Mouse (Mus musculus): Measurements from ENCODE around the gene Ly6g6f.
A peak's percentile ranks its signal among the peaks of the same experiment; 100 is the strongest.
"Not testable (repeated sequence)": the region's sequence is repeated elsewhere in the genome, so short reads cannot be mapped to it uniquely, and the experiment has no call there.

Gene Ly6g6f

DNA sequence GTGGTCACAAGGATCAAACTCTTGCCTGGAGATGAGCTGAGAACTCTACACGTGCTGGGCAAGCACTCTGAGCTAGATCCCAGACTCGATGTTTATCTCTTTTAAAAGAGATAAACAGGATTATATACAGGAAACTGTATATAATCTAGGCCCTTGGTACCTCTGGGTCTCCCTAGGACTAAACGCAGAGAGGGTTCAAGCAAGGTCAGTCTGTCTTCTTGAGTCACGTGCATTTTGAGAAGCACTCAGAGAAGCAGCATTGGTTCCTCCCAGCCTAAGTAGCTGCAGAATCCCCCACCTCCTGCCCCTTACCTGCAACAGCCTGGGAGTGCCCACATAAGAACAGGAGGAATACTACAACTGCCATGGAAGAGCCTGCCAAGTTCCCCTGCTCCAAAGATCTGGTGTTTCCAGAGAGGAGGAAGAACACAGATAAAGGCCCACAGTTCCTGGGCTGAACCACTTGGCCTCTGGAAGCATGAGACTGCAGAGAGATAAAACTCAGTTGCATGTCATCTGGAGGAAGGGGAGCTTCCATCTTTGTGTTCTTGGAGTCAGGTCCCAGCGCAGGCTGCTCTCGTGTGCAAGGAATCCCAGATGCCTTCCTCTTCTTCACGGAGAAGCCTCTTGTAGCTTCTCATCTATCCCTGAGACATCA is at the start of gene Ly6g6f:
Ly6g6f (minus strand) TSS at position 403 of the 658 bp plus-strand sequence.
- DNase-seq (ENCODE audit: low spot score) = no peak

GRCm38 (mm10) chr17:35134801-35135590 is 49.6 kb upstream of the Ly6g6f start, which contains the start of gene Bag6:
Bag6 (plus strand) TSS chr17:35135178.
- DNase-seq (ENCODE audit: low spot score) = peak; percentile 96

DNA sequence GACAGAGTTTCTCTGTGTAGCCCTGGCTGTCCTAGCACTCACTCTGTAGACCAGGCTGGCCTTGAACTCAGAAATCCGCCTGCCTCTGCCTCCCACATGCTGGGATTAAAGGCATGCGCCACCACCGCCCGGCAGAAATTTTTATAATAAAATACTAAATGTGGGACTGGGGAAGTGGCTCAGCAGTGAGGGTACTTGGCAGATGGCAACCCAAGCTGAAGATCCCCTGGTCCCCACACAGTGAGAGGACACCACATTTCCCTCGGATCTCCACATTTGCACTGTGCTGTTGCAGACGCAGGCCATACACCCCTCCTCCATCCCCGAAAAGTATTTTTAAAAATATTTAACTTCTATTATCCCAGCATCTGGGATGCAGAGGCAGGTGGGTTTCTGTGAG is 48.1 kb upstream of the Ly6g6f start:
- DNase-seq (ENCODE audit: low spot score) = no peak

- no peak for DNase-seq (ENCODE audit: low spot score)
Measured at GRCm38 (mm10) chr17:35132174-35132560, 46.8 kb upstream of the Ly6g6f start.

GRCm38 (mm10) chr17:35131500-35132173 is 46.2 kb upstream of the Ly6g6f start, which contains the start of gene Apom:
Apom (minus strand) TSS chr17:35132050.
- DNase-seq (ENCODE audit: low spot score) = no peak

DNA sequence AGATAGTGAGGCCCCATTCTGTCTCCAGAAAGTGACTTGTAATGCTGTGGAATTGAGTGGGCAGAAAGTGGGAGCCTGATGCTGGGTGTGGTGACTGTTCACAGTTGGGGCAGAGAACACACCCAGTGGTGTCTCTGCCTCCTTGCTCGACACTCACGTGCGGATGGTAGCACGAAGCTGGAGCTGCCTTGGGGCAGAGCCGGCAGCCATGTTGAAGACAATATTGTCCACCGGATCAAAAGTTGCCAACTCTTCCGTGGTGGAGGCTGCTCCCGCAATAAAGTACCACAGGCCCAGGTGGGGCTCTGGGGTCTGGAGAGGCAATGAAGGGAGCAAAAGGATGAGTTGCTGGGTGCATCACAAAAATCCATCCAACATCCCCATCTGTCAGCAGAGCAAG is 45.6 kb upstream of the Ly6g6f start:
- no peak for DNase-seq (ENCODE audit: low spot score)

- DNase-seq (ENCODE audit: low spot score) = no peak
Measured at GRCm38 (mm10) chr17:35128996-35129395, 43.6 kb upstream of the Ly6g6f start.

DNA sequence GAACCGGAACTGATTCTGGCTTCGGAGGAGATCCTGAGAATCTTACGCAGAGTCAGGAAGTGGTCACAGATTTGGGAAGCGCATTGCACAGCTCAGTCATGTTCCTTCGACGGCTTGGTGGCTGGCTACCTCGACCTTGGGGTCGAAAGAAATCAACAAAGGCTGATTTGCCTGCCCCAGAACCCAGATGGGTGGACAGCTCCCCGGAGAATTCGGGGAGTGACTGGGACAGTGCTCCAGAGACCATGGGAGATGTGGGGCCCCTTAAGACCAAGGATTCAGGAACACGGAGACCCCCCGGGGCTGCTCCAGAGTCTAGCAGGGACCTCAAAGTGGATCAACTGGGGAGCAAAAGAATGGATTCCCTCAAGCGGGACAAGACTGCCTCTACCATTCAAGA is 41.6 kb upstream of the Ly6g6f start:
- DNase-seq (ENCODE audit: low spot score) = no peak

DNA sequence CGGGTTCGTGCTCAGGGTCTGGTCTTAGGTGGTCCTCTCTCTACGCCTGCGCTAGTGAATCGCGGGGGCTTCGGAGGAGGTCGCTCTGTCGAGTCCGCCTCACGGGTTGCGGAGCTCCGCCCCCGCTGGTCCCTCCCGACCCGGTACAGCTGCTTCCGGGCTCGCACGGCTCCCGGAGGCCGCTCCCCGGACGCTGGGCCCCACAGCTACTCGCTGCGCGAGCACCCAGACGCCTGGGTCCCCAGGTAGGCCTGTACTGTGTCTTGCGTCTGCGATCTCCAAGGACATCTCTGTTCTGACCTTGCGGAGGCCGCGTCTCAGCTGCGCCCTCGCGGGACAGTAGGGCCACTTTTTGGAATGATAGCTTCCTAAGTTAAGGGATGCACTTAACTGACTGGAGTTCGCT is 40.8 kb upstream of the Ly6g6f start, which contains the start of gene D17H6S53E:
D17H6S53E (plus strand) TSS at position 168 of the 406 bp plus-strand sequence.
- DNase-seq (ENCODE audit: low spot score) = peak; percentile 63

GRCm38 (mm10) chr17:35125578-35125977 is 40.2 kb upstream of the Ly6g6f start:
- no peak for DNase-seq (ENCODE audit: low spot score)

DNA sequence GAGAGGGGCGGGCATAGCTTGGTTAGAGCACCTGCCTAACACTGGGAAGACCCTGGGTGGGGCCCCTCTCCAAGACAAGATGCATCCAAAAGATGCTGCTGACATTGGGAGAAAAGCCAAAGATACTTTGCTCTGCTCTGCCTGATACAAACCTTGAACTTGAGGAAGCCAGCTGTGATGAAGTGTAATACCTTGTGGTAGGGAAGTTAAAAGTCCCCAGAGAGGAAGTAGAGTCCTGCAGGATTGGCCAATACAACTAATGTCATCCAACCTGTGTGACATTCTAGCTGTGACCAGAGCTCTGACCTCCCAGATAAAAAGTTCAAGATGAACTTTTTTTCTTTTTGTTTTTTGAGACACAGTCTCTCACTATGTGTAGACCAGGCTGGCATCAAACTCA is 39.7 kb upstream of the Ly6g6f start:
- DNase-seq (ENCODE audit: low spot score) = no peak

GRCm38 (mm10) chr17:35124261-35124896 is 39.0 kb upstream of the Ly6g6f start:
- not testable (repeated sequence) for DNase-seq (ENCODE audit: low spot score)

DNA sequence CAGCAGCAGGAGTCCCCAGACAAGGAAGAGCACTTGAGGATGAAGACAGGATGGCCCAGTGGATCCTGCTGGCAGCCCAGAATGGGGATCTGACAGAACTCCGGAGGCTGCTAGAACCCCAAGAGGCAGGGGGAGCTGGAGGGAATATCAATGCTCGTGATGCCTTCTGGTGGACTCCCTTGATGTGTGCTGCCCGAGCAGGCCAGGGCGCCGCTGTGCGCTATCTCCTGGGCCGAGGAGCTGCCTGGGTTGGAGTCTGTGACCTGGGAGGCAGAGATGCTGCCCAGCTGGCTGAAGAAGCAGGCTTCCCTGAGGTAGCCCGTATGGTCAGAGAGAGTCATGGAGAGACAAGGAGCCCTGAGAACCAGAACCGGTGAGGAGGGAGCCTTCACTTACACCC is 37.9 kb upstream of the Ly6g6f start:
- DNase-seq (ENCODE audit: low spot score) = not testable (repeated sequence)

DNA sequence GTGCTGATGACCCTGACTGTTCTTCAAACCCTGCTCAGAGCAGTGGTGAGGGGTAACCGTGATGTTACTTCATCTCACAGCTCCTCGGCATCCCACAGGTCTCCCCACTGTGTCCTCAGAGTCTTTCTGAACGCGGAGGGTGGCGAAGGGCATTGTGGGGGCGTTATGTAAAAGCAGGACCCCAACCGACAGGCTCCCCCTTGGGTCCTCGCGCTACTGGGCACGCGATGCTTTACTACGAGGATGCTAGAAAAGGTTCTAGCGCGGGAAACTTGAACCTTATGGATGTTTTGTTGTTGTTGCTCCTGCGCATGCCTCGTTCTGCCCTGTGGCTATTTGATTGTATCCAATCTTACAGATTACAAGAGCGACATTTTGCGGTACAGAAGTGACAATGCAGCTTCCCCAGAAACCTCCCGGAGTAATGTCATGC is 36.5 kb upstream of the Ly6g6f start, which contains the start of gene Csnk2b:
Csnk2b (minus strand) TSS at position 183 of the 433 bp plus-strand sequence.
- peak; percentile 75 for DNase-seq (ENCODE audit: low spot score)

DNA sequence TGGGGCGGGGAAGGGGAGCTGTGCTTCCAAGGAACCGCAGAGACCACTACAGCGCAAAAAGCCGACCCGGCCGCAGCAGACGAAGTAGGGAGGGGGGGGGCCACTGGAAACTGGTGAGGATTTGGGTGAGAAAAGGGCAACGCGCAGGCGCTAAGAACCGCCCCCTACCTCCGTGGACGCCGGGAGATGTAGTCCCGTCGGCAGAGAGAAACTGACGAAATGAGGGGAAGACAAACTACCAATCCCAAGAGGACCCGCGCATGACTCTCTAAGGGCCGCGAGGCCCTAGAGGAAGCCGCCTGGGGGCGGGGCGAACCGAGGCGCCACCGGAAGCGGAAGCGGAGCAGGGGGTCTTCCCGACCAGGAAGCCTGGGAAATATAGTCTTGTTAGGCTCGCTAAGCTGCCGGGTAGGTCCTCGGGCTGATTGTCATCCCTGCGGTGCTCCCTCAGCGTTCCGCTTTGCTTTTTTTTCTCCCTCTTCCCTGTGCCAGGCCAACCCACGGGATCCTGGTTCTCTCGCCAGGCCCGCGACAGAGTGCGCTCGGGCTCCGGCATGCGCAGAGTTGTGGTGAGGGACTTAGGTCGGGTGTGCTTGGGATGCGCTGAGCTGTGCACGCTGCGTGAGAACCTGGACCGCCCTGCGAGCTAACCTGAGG is 35.9 kb upstream of the Ly6g6f start, which contains the start of gene Gpank1:
Gpank1 (plus strand) TSS at position 313 of the 657 bp plus-strand sequence.
- peak; percentile 97 for DNase-seq (ENCODE audit: low spot score)

DNA sequence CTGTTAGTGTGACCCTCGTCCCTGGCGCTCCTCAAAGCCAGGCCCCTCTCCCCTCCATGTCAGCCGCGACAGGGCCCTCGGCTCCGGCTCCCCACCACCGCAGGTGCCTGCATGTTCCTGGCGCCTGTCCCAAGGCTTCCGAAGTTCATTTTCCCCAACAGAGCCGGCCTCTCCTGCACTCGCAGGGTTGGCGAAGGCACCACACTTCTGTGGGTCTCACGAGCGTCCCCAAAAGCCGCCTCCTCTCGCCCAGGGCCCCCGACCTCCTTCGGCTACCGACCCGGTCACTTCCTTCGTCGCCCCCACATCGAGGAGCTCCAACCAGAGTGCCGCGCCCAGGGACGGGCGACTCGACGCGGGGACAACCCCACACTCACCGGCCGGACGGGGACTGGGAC is 35.3 kb upstream of the Ly6g6f start:
- DNase-seq (ENCODE audit: low spot score) = no peak

- DNase-seq (ENCODE audit: low spot score) = no peak
Measured at GRCm38 (mm10) chr17:35115046-35116019, 29.9 kb upstream of the Ly6g6f start, which contains the start of gene Ly6g5b. Ly6g5b (minus strand) TSS chr17:35115428.

- no peak for DNase-seq (ENCODE audit: low spot score)
Measured at GRCm38 (mm10) chr17:35111774-35112173, 26.4 kb upstream of the Ly6g6f start.

- DNase-seq (ENCODE audit: low spot score) = no peak
Measured at GRCm38 (mm10) chr17:35108097-35108496, 22.7 kb upstream of the Ly6g6f start, which contains the start of gene Ly6g5c. Ly6g5c (plus strand) TSS chr17:35108279.

GRCm38 (mm10) chr17:35106522-35106921 is 21.1 kb upstream of the Ly6g6f start:
- no peak for DNase-seq (ENCODE audit: low spot score)
